ENCODE assay signal across 16 mouse cellular contexts in the genomic region with DNA sequence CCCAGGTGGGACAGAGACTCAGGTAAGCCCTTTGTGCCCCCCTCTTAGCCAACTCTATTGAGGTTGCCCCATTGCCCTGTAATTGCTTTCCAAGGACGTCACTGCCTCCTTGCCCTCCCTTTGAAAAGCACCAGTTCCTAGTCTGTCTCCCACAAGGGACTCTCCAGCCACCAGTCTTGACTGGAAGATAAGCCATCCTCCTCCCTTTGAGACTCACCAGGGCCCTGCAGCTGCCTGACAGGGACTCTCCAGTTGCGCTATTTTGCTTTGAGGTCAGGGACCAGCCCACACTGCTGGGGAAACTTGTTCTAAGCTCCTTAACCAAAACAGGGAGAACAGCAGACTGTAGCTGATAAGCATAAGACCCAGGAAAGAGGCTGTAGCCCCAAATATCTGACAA.
"Had no signal": no experiment of that assay in that cellular context is flagged by ENCODE, and none has a peak within 500 bp of the region (broad histone marks: within the 10 kb centered on the region; RNA-seq: fewer than 3 reads in every experiment).

No protein-coding gene starts in this region.

- H3K4me2 ChIP-seq: neural tube, embryonic 12.5 days; neural tube, embryonic 13.5 days; neural tube, embryonic 15.5 days; stomach, embryonic 15.5 days had no signal

- H3K4me1 ChIP-seq: neural tube, embryonic 12.5 days; neural tube, embryonic 13.5 days; neural tube, embryonic 15.5 days; stomach, embryonic 15.5 days had no signal

- H3K27me3 ChIP-seq: neural tube, embryonic 12.5 days; neural tube, embryonic 13.5 days; neural tube, embryonic 15.5 days; stomach, embryonic 15.5 days had no signal

- DNase-seq: retina, postnatal 1 day; right cerebral cortex, adult 18-20 months; right cerebral cortex, postnatal 14 days; right cerebral cortex, postnatal 25 days; right cerebral cortex, postnatal 4 days; spleen, adult 18-20 months; thymus, adult 18-20 months; thymus, adult 2 months; thymus, postnatal 14 days; thymus, postnatal 25 days; thymus, postnatal 36 days; thymus, postnatal 4 days had no signal

- H3K4me3 ChIP-seq: neural tube, embryonic 12.5 days; neural tube, embryonic 13.5 days; neural tube, embryonic 15.5 days; stomach, embryonic 15.5 days had no signal

- H3K27ac ChIP-seq: neural tube, embryonic 12.5 days; neural tube, embryonic 13.5 days; neural tube, embryonic 15.5 days; stomach, embryonic 15.5 days had no signal

- H3K36me3 ChIP-seq: neural tube, embryonic 12.5 days; neural tube, embryonic 13.5 days; neural tube, embryonic 15.5 days; stomach, embryonic 15.5 days had no signal

- H3K9ac ChIP-seq: neural tube, embryonic 12.5 days; neural tube, embryonic 13.5 days; neural tube, embryonic 15.5 days; stomach, embryonic 15.5 days had no signal

- H3K9me3 ChIP-seq: neural tube, embryonic 12.5 days; neural tube, embryonic 13.5 days; neural tube, embryonic 15.5 days; stomach, embryonic 15.5 days had no signal
